Mouse (Mus musculus) C2C12 (cell line): ENCODE measurements around the gene Ugt1a10. TPM values are rescaled to one million over a fixed set of nuclear protein-coding genes. Genes with fewer than 3 reads are reported as not detected.
"Not testable (repeated sequence)": the region's sequence is repeated elsewhere in the genome, so short reads cannot be mapped to it uniquely, and the experiment has no call there.

Experiments
- H3K27me3 ChIP-seq: one replicate; pipeline ENCODE4 v1.6.1; 2011; ENCODE audit not compliant: control insufficient read depth, insufficient read depth, insufficient read length
- H3K36me3 ChIP-seq: one replicate; pipeline ENCODE4 v1.6.1; 2011; ENCODE audit not compliant: control insufficient read depth, insufficient read depth
- H3K4me3 ChIP-seq: one replicate; pipeline ENCODE4 v1.5.1; 2011; ENCODE audit warnings: mild to moderate bottlenecking, control low read depth; ENCODE audit not compliant: poor library complexity, insufficient read depth, severe bottlenecking
- H3K79me2 ChIP-seq: one replicate; pipeline ENCODE4 v1.6.1; 2011; ENCODE audit not compliant: control insufficient read depth, insufficient read depth
- H3K79me3 ChIP-seq: one replicate; pipeline ENCODE4 v1.6.1; 2011; ENCODE audit warnings: low read depth, control low read depth
- H3ac ChIP-seq: one replicate; pipeline ENCODE3; 2011; ENCODE audit warnings: low read depth; ENCODE audit not compliant: control insufficient read depth, insufficient read length
- CEBPB ChIP-seq: IDR thresholded peaks from one replicate; pipeline ENCODE4 v1.6.1; 2011; ENCODE audit warnings: low read depth, mild to moderate bottlenecking, control low read depth, moderate library complexity
- CTCF ChIP-seq: IDR thresholded peaks from one replicate; pipeline ENCODE4 v1.5.1; 2011; ENCODE audit not compliant: control insufficient read depth, insufficient read depth, insufficient read length
- FOSL1 ChIP-seq: IDR thresholded peaks from one replicate; pipeline ENCODE4 v1.8.0; 2011; ENCODE audit warnings: mild to moderate bottlenecking, low read length; ENCODE audit not compliant: poor library complexity, insufficient read depth, severe bottlenecking
- MAX ChIP-seq: IDR thresholded peaks from one replicate; pipeline ENCODE4 v1.6.1; 2011; ENCODE audit warnings: mild to moderate bottlenecking, control low read depth
- MYOD1 ChIP-seq: IDR thresholded peaks from one replicate; pipeline ENCODE4 v1.6.1; 2011; ENCODE audit warnings: low read depth; ENCODE audit not compliant: control insufficient read depth, insufficient read length
- MYOG ChIP-seq: IDR thresholded peaks from one replicate; pipeline ENCODE4 v1.6.1; 2011; ENCODE audit not compliant: control insufficient read depth, insufficient read length; ENCODE audit errors: extremely low read depth
- USF1 ChIP-seq: IDR thresholded peaks from one replicate; pipeline ENCODE4 v1.6.1; 2011; ENCODE audit warnings: low read depth, mild to moderate bottlenecking, control low read depth, moderate library complexity
- polyA plus RNA-seq: library from polyadenylated mRNA; unstranded; fragments of >200 nt; fragmentation: generic; extraction: Trizol; gene quantifications from one replicate; pipeline ENCODE4 v1.2.1, GENCODE M21; 2012; ENCODE audit warnings: missing spikeins

Ugt1a10 gene
- polyA plus RNA-seq, 1 experiment: not detected

- H3ac ChIP-seq: no peak overlapping the region
- no peaks in the 10 kb centered on the region for H3K79me2 ChIP-seq
- TF ChIP-seq MAX (no peak), CEBPB (no peak), MYOD1 (no peak), CTCF (no peak), MYOG (no peak), FOSL1 (no peak), USF1 (no peak)
- H3K79me3 ChIP-seq: no peaks in the 10 kb centered on the region
- no peaks in the 10 kb centered on the region for H3K27me3 ChIP-seq
- no peaks in the 10 kb centered on the region for H3K36me3 ChIP-seq
- no peak overlapping the region for H3K4me3 ChIP-seq
These were observed 49.7 kb downstream of the Ugt1a10 start for GRCm38 (mm10) chr1:88104667-88105430.

- Histone ChIP-seq H3K4me3 (no peak overlapping the region), H3K79me2 (no peaks in the 10 kb centered on the region)
- TF ChIP-seq MYOD1 (no peak), CEBPB (no peak), MYOG (no peak), CTCF (no peak)
These were observed 50.5 kb downstream of the Ugt1a10 start for GRCm38 (mm10) chr1:88105656-88106055.

GRCm38 (mm10) chr1:88109027-88109557, 53.9 kb downstream of the Ugt1a10 start:
- H3ac ChIP-seq, H3K27me3 ChIP-seq, H3K79me2 ChIP-seq, H3K79me3 ChIP-seq, H3K36me3 ChIP-seq, H3K4me3 ChIP-seq: not testable (repeated sequence)

More at GRCm38 (mm10) chr1:88105656-88106055, 50.5 kb downstream of the Ugt1a10 start:
- H3K27me3 ChIP-seq: no peaks in the 10 kb centered on the region
- H3ac ChIP-seq: no peak overlapping the region
- H3K36me3 ChIP-seq: no peaks in the 10 kb centered on the region
- H3K79me3 ChIP-seq: no peaks in the 10 kb centered on the region

- H3K27me3 ChIP-seq, H3ac ChIP-seq, H3K79me2 ChIP-seq, H3K4me3 ChIP-seq, H3K79me3 ChIP-seq, H3K36me3 ChIP-seq: not testable (repeated sequence)
These were observed 54.4 kb downstream of the Ugt1a10 start for GRCm38 (mm10) chr1:88109604-88110003.

- not testable (repeated sequence) for H3K27me3 ChIP-seq, H3K36me3 ChIP-seq, H3K79me3 ChIP-seq, H3ac ChIP-seq, H3K79me2 ChIP-seq, H3K4me3 ChIP-seq
These were observed 57.6 kb downstream of the Ugt1a10 start for GRCm38 (mm10) chr1:88112769-88113168.

GRCm38 (mm10) chr1:88120550-88120949, 65.4 kb downstream of the Ugt1a10 start:
- not testable (repeated sequence) for H3K79me2 ChIP-seq, H3K27me3 ChIP-seq, H3K79me3 ChIP-seq, H3K4me3 ChIP-seq, H3K36me3 ChIP-seq, H3ac ChIP-seq

- not testable (repeated sequence) for H3ac ChIP-seq, H3K79me2 ChIP-seq, H3K27me3 ChIP-seq, H3K4me3 ChIP-seq, H3K36me3 ChIP-seq, H3K79me3 ChIP-seq
These were observed 66.3 kb downstream of the Ugt1a10 start for GRCm38 (mm10) chr1:88121521-88121920.

- H3ac ChIP-seq: not testable (repeated sequence)
These were observed 70.7 kb downstream of the Ugt1a10 start for GRCm38 (mm10) chr1:88125827-88126360.

GRCm38 (mm10) chr1:88129091-88129490, 73.9 kb downstream of the Ugt1a10 start:
- H3K4me3 ChIP-seq, H3K79me2 ChIP-seq, H3ac ChIP-seq, H3K27me3 ChIP-seq, H3K79me3 ChIP-seq, H3K36me3 ChIP-seq: not testable (repeated sequence)

More at GRCm38 (mm10) chr1:88125827-88126360, 70.7 kb downstream of the Ugt1a10 start:
- not testable (repeated sequence) for H3K36me3 ChIP-seq, H3K79me2 ChIP-seq, H3K79me3 ChIP-seq, H3K27me3 ChIP-seq, H3K4me3 ChIP-seq

GRCm38 (mm10) chr1:88130223-88130622, 75.0 kb downstream of the Ugt1a10 start:
- H3K79me2 ChIP-seq, H3K27me3 ChIP-seq, H3K79me3 ChIP-seq, H3K4me3 ChIP-seq, H3ac ChIP-seq, H3K36me3 ChIP-seq: not testable (repeated sequence)
